Mouse (Mus musculus) ovary, postnatal 36 days (tissue): ENCODE measurements around the gene Serpinb13.
A peak's percentile ranks its signal among the peaks of the same experiment; 100 is the strongest.
"Not testable (repeated sequence)": the region's sequence is repeated elsewhere in the genome, so short reads cannot be mapped to it uniquely, and the experiment has no call there.

ENCODE experiments used
- DNase-seq: peaks from one replicate; pipeline ENCODE4 v3.0.0; 2022; ENCODE audit warnings: low spot score, mixed read lengths

Serpinb13 gene

GRCm38 (mm10) chr1:106980684-106981083, at the start of gene Serpinb13:
Gene Serpinb13 (plus strand): TSS chr1:106980984.
- DNase-seq, result no peak

GRCm38 (mm10) chr1:106931954-106932353, 48.8 kb upstream of the Serpinb13 start:
- DNase-seq, result no peak

GRCm38 (mm10) chr1:106933658-106934057, 47.1 kb upstream of the Serpinb13 start:
- DNase-seq, result no peak

GRCm38 (mm10) chr1:106934265-106934664, 46.5 kb upstream of the Serpinb13 start, which contains the start of gene Serpinb12:
Gene Serpinb12 (plus strand): TSS chr1:106934449.
- DNase-seq, result no peak

GRCm38 (mm10) chr1:106947217-106947616, 33.6 kb upstream of the Serpinb13 start:
- DNase-seq, result no peak

GRCm38 (mm10) chr1:106959981-106960380, 20.8 kb upstream of the Serpinb13 start:
- no peak for DNase-seq

- DNase-seq, result peak; percentile 8
Observed at GRCm38 (mm10) chr1:106961023-106961422, 19.8 kb upstream of the Serpinb13 start.

GRCm38 (mm10) chr1:106983092-106983491, 2.3 kb downstream of the Serpinb13 start:
- no peak for DNase-seq

GRCm38 (mm10) chr1:106983865-106984264, 3.1 kb downstream of the Serpinb13 start:
- no peak for DNase-seq

GRCm38 (mm10) chr1:107000424-107000823, 19.6 kb downstream of the Serpinb13 start:
- peak; percentile 27 for DNase-seq

GRCm38 (mm10) chr1:107001754-107002153, 21.0 kb downstream of the Serpinb13 start:
- DNase-seq, result no peak

GRCm38 (mm10) chr1:107006316-107006715, 25.5 kb downstream of the Serpinb13 start:
- no peak for DNase-seq

- DNase-seq, result peak; percentile 10
Observed at GRCm38 (mm10) chr1:107014530-107014929, 33.7 kb downstream of the Serpinb13 start.

GRCm38 (mm10) chr1:107015210-107015609, 34.4 kb downstream of the Serpinb13 start:
- DNase-seq, result no peak

- no peak for DNase-seq
Observed at GRCm38 (mm10) chr1:107025886-107026285, 45.1 kb downstream of the Serpinb13 start.

- not testable (repeated sequence) for DNase-seq
Observed at GRCm38 (mm10) chr1:107034236-107034635, 53.5 kb downstream of the Serpinb13 start.
